Comparison of ENCODE assay signal across 28 mouse cellular contexts in the genomic region with DNA sequence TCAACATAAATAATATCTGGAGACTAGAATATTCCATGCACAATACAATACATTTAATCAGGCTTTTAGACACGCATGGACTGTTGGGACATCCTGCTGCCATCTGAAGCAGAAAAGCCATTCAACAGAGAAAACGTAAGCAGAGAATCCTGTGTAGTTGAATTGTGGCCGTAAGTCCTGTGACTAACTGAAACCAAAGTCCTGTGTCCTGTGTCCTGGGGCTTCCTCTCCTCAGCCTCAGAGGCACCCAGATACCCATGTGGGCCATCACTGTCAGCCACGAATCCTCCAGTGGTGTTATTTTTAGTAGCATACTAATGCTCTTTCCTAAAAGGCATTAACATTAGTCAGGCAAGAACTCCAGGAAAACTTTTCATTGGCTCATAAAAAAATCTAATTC.
DNase-seq lines count a peak whose midpoint lies in the region; ATAC-seq and TF ChIP-seq lines count a peak whose summit lies in the region.
"Had no signal": no experiment of that assay in that cellular context is flagged by ENCODE, and none has a peak within 500 bp of the region (broad histone marks: within the 10 kb centered on the region; RNA-seq: fewer than 3 reads in every experiment).

No protein-coding gene starts in this region.

- POLR2A ChIA-PET in Patski (lab: Charles Lee): interaction anchor here (0.5 to 0.8 kb wide), 2 partner anchors 49 to 324 kb away, joined by 4 to 5 read pairs; no protein-coding TSS in a partner anchor

- no peak overlapping the region for H3K4me2 ChIP-seq in limb, embryonic 12.5 days
- H3K4me2 ChIP-seq in limb, embryonic 15.5 days: no peak overlapping the region
- H3K4me2 ChIP-seq in midbrain, embryonic 14.5 days (ENCODE audit: low read length): no peak overlapping the region
- H3K4me2 ChIP-seq: embryonic facial prominence, embryonic 13.5 days; embryonic facial prominence, embryonic 15.5 days; forebrain, embryonic 13.5 days; forebrain, embryonic 15.5 days had no signal

- H3K9me3 ChIP-seq in limb, embryonic 12.5 days: no peaks in the 10 kb centered on the region
- H3K9me3 ChIP-seq in limb, embryonic 10.5 days (replicated peaks): no peaks in the 10 kb centered on the region
- no peaks in the 10 kb centered on the region for H3K9me3 ChIP-seq in limb, embryonic 15.5 days
- H3K9me3 ChIP-seq in midbrain, embryonic 14.5 days (ENCODE audit: control insufficient read depth, low read length): no peaks in the 10 kb centered on the region
- H3K9me3 ChIP-seq: embryonic facial prominence, embryonic 13.5 days; embryonic facial prominence, embryonic 15.5 days; forebrain, embryonic 10.5 days; forebrain, embryonic 13.5 days; forebrain, embryonic 15.5 days had no signal

- TF ChIP-seq CTCF in Patski (IDR thresholded peaks at IDR 0.05): no peak

- DNase-seq in heart, adult 11 months: peak; percentile 35
- no peak for DNase-seq in heart, postnatal 25 days (ENCODE audit: low spot score)
- no peak for DNase-seq in limb, embryonic 10.5 days (ENCODE audit: low spot score)
- DNase-seq in Patski (ENCODE audit: low read depth, low spot score): peak; percentile 71
- DNase-seq in midbrain, embryonic 14.5 days: no peak
- no peak for DNase-seq in urinary bladder, postnatal 14 days (ENCODE audit: low spot score)
- DNase-seq: adrenal gland, adult 2 months; adrenal gland, postnatal 10 days; adrenal gland, postnatal 25 days; B cell, adult 2 months; cerebellum, adult 11 months; cerebellum, adult 18-20 months; cerebellum, adult 8-10 months; cerebellum, adult 9-11 months; cerebellum, postnatal 14 days; cerebellum, postnatal 36 days; embryo, embryonic 11 days had no signal

- no peaks in the 10 kb centered on the region for H3K27me3 ChIP-seq in limb, embryonic 12.5 days
- H3K27me3 ChIP-seq in limb, embryonic 10.5 days (ENCODE audit: low read depth, poor library complexity, severe bottlenecking): no peaks in the 10 kb centered on the region
- H3K27me3 ChIP-seq in Patski: no peaks in the 10 kb centered on the region
- no peaks in the 10 kb centered on the region for H3K27me3 ChIP-seq in limb, embryonic 15.5 days
- H3K27me3 ChIP-seq in midbrain, embryonic 14.5 days (ENCODE audit: control insufficient read depth, insufficient read depth, low read length): no peaks in the 10 kb centered on the region
- H3K27me3 ChIP-seq: CH12.LX; embryonic facial prominence, embryonic 13.5 days; embryonic facial prominence, embryonic 15.5 days; forebrain, embryonic 13.5 days; forebrain, embryonic 15.5 days had no signal

- WGBS in limb, embryonic 12.5 days: 71% methylated on average over 4 of the region's 4 CpGs
- WGBS in limb, embryonic 10.5 days: 88% methylated on average over 4 of the region's 4 CpGs
- 57% methylated on average over 4 of the region's 4 CpGs for WGBS in limb, embryonic 15.5 days
- 50% methylated on average over 4 of the region's 4 CpGs for WGBS in midbrain, embryonic 14.5 days

- peak overlapping the region; percentile 53; the same call in 1 of the 2 replicates for H3K27ac ChIP-seq in limb, embryonic 12.5 days
- H3K27ac ChIP-seq in limb, embryonic 10.5 days: no peak overlapping the region
- 0 out of 2 replicates have a peak overlapping the region, but pooled peaks have one; percentile 2 for H3K27ac ChIP-seq in limb, embryonic 15.5 days
- H3K27ac ChIP-seq in midbrain, embryonic 14.5 days (replicated peaks; ENCODE audit: low read depth, low read length): no peak overlapping the region
- H3K27ac ChIP-seq: embryonic facial prominence, embryonic 13.5 days; embryonic facial prominence, embryonic 15.5 days; forebrain, embryonic 10.5 days; forebrain, embryonic 13.5 days; forebrain, embryonic 15.5 days had no signal

- no peak for ATAC-seq in limb, embryonic 12.5 days (ENCODE audit: insufficient number of reproducible peaks, insufficient read depth, low FRiP score, low TSS enrichment, low read depth)
- ATAC-seq in Patski: peak; percentile 52
- no peak for ATAC-seq in limb, embryonic 15.5 days (ENCODE audit: insufficient number of reproducible peaks, low FRiP score, low TSS enrichment, low read depth)
- ATAC-seq in midbrain, embryonic 14.5 days (ENCODE audit: low FRiP score, low TSS enrichment): no peak
- ATAC-seq: CD4-positive, CD25-positive, alpha-beta regulatory T cell, adult 4 months; forebrain, embryonic 13.5 days; forebrain, embryonic 15.5 days had no signal

- CTCF ChIA-PET in Patski (lab: Charles Lee): no interaction called here

- H3K4me1 ChIP-seq in limb, embryonic 12.5 days (replicated peaks): peaks cover 57% of the 10 kb centered on the region
- peaks cover 49% of the 10 kb centered on the region for H3K4me1 ChIP-seq in limb, embryonic 10.5 days
- H3K4me1 ChIP-seq in limb, embryonic 15.5 days: peaks cover 48% of the 10 kb centered on the region
- H3K4me1 ChIP-seq in midbrain, embryonic 14.5 days (ENCODE audit: control insufficient read depth, insufficient read depth, low read length): peaks cover 3% of the 10 kb centered on the region; the same call in 1 of the 2 replicates

- intact Hi-C loops in heart, postnatal 25 days (cut with DNase I): no loop called here

- no peaks in the 10 kb centered on the region for H3K36me3 ChIP-seq in limb, embryonic 12.5 days
- no peaks in the 10 kb centered on the region for H3K36me3 ChIP-seq in limb, embryonic 10.5 days
- no peaks in the 10 kb centered on the region for H3K36me3 ChIP-seq in limb, embryonic 15.5 days
- H3K36me3 ChIP-seq in midbrain, embryonic 14.5 days (ENCODE audit: control insufficient read depth, insufficient read depth, low read length): no peaks in the 10 kb centered on the region
- H3K36me3 ChIP-seq: embryonic facial prominence, embryonic 13.5 days; embryonic facial prominence, embryonic 15.5 days; forebrain, embryonic 10.5 days; forebrain, embryonic 15.5 days; G1E had no signal

- H3K4me3 ChIP-seq in limb, embryonic 12.5 days (replicated peaks): no peak overlapping the region
- H3K4me3 ChIP-seq in limb, embryonic 10.5 days: no peak overlapping the region
- no peak overlapping the region for H3K4me3 ChIP-seq in limb, embryonic 15.5 days
- H3K4me3 ChIP-seq in midbrain, embryonic 14.5 days (replicated peaks; ENCODE audit: low read depth, low read length): no peak overlapping the region
- H3K4me3 ChIP-seq: embryonic facial prominence, embryonic 13.5 days; embryonic facial prominence, embryonic 15.5 days; erythroblast, embryonic 14.5 days; forebrain, embryonic 10.5 days; forebrain, embryonic 13.5 days; forebrain, embryonic 15.5 days had no signal

- H3K9ac ChIP-seq in limb, embryonic 12.5 days (replicated peaks): no peak overlapping the region
- no peak overlapping the region for H3K9ac ChIP-seq in limb, embryonic 15.5 days
- H3K9ac ChIP-seq in midbrain, embryonic 14.5 days (replicated peaks; ENCODE audit: low read length): no peak overlapping the region
- H3K9ac ChIP-seq: embryonic facial prominence, embryonic 13.5 days; embryonic facial prominence, embryonic 15.5 days; forebrain, embryonic 13.5 days; forebrain, embryonic 15.5 days had no signal

- in situ Hi-C loops in Patski (cut with MboI; ENCODE audit: low pct_unique_long_range_greater_than_20kb): loop anchor here (5.0 kb wide), 1 partner anchor 94 kb away; no protein-coding TSS in a partner anchor

Comparison
In these comparisons a context has a peak if more than half of its experiments do, and no peak if none do; other contexts are left out.
1. DNase-seq: peak in heart, adult 11 months (single experiment) and Patski (single experiment); none in heart, postnatal 25 days (single experiment), limb, embryonic 10.5 days (single experiment), midbrain, embryonic 14.5 days (single experiment) and urinary bladder, postnatal 14 days (single experiment).
2. H3K27ac ChIP-seq: peak in limb, embryonic 12.5 days (single experiment) and limb, embryonic 15.5 days (single experiment); none in limb, embryonic 10.5 days (single experiment) and midbrain, embryonic 14.5 days (single experiment).